Mouse (Mus musculus): Measurements from ENCODE around the gene Pcnx3. TPM values are rescaled to one million over a fixed set of nuclear protein-coding genes. Genes with fewer than 3 reads are reported as not detected.
A peak's percentile ranks its signal among the peaks of the same experiment; 100 is the strongest.

The Pcnx3 gene
- polyA plus RNA-seq, 1 experiment from 2014 or later, result 34.5 TPM

- peaks cover 17% of the 10 kb centered on the region for H3K4me1 ChIP-seq (ENCODE audit: control insufficient read depth, insufficient read depth, low read length)
- H3K4me2 ChIP-seq (ENCODE audit: low read depth, low read length), result peak overlapping the region; percentile 45
- H3K36me3 ChIP-seq (ENCODE audit: control insufficient read depth, insufficient read depth, low read length), result peaks cover 4% of the 10 kb centered on the region; the same call in 1 of the 2 replicates
- no peaks in the 10 kb centered on the region for H3K9me3 ChIP-seq (ENCODE audit: control insufficient read depth, low read length)
- ATAC-seq (ENCODE audit: low read depth), result 0 out of 2 replicates have a peak, but pooled peaks have one; percentile 30
- H3K9ac ChIP-seq (replicated peaks; ENCODE audit: low read depth, low read length), result peak overlapping the region; percentile 46
- WGBS, result 6% methylated on average over 62 of the region's 62 CpGs
- peaks cover 18% of the 10 kb centered on the region for H3K27me3 ChIP-seq (ENCODE audit: control insufficient read depth, insufficient read depth, low read length)
- H3K27ac ChIP-seq (ENCODE audit: low read depth, low read length), result no peak overlapping the region
- H3K4me3 ChIP-seq (ENCODE audit: low read depth, low read length), result peak overlapping the region; percentile 26
These were observed 34.6 kb downstream of the Pcnx3 start for GRCm38 (mm10) chr19:5653969-5654719.

GRCm38 (mm10) chr19:5652570-5652969 is 36.1 kb downstream of the Pcnx3 start:
- Histone ChIP-seq H3K27me3 (ENCODE audit: control insufficient read depth, insufficient read depth, low read length) (peaks cover 18% of the 10 kb centered on the region), H3K9ac (replicated peaks; ENCODE audit: low read depth, low read length) (no peak overlapping the region), H3K27ac (ENCODE audit: low read depth, low read length) (no peak overlapping the region), H3K9me3 (ENCODE audit: control insufficient read depth, low read length) (no peaks in the 10 kb centered on the region), H3K4me3 (ENCODE audit: low read depth, low read length) (no peak overlapping the region), H3K36me3 (ENCODE audit: control insufficient read depth, insufficient read depth, low read length) (peaks cover 8% of the 10 kb centered on the region), H3K4me1 (ENCODE audit: control insufficient read depth, insufficient read depth, low read length) (peaks cover 28% of the 10 kb centered on the region), H3K4me2 (ENCODE audit: low read depth, low read length) (no peak overlapping the region)
- ATAC-seq (ENCODE audit: low read depth), result no peak
- 84% methylated on average over 6 of the region's 6 CpGs for WGBS

GRCm38 (mm10) chr19:5651502-5652274 is 37.0 kb downstream of the Pcnx3 start:
- Histone ChIP-seq H3K27me3 (ENCODE audit: control insufficient read depth, insufficient read depth, low read length) (peaks cover 18% of the 10 kb centered on the region), H3K9ac (replicated peaks; ENCODE audit: low read depth, low read length) (no peak overlapping the region), H3K4me3 (ENCODE audit: low read depth, low read length) (no peak overlapping the region), H3K36me3 (ENCODE audit: control insufficient read depth, insufficient read depth, low read length) (peaks cover 17% of the 10 kb centered on the region), H3K4me2 (ENCODE audit: low read depth, low read length) (no peak overlapping the region), H3K27ac (ENCODE audit: low read depth, low read length) (no peak overlapping the region), H3K9me3 (ENCODE audit: control insufficient read depth, low read length) (no peaks in the 10 kb centered on the region), H3K4me1 (ENCODE audit: control insufficient read depth, insufficient read depth, low read length) (peaks cover 28% of the 10 kb centered on the region)
- 67% methylated on average over 13 of the region's 13 CpGs for WGBS
- no peak for ATAC-seq (ENCODE audit: low read depth)

GRCm38 (mm10) chr19:5649298-5649741 is 39.4 kb downstream of the Pcnx3 start:
- WGBS, result 66% methylated on average over 6 of the region's 6 CpGs
- peak overlapping the region; percentile 18; the same call in 1 of the 2 replicates for H3K9ac ChIP-seq (replicated peaks; ENCODE audit: low read depth, low read length)
- H3K27me3 ChIP-seq (ENCODE audit: control insufficient read depth, insufficient read depth, low read length), result peaks cover 4% of the 10 kb centered on the region
- H3K4me1 ChIP-seq (ENCODE audit: control insufficient read depth, insufficient read depth, low read length), result peaks cover 19% of the 10 kb centered on the region
- H3K36me3 ChIP-seq (ENCODE audit: control insufficient read depth, insufficient read depth, low read length), result peaks cover 39% of the 10 kb centered on the region
- peak overlapping the region; percentile 14; the same call in 1 of the 2 replicates for H3K4me3 ChIP-seq (ENCODE audit: low read depth, low read length)
- no peak for ATAC-seq (ENCODE audit: low read depth)
- no peak overlapping the region; the same call in 1 of the 2 replicates for H3K27ac ChIP-seq (ENCODE audit: low read depth, low read length)
- peak overlapping the region; percentile 35 for H3K4me2 ChIP-seq (ENCODE audit: low read depth, low read length)
- H3K9me3 ChIP-seq (ENCODE audit: control insufficient read depth, low read length), result no peaks in the 10 kb centered on the region

DNA sequence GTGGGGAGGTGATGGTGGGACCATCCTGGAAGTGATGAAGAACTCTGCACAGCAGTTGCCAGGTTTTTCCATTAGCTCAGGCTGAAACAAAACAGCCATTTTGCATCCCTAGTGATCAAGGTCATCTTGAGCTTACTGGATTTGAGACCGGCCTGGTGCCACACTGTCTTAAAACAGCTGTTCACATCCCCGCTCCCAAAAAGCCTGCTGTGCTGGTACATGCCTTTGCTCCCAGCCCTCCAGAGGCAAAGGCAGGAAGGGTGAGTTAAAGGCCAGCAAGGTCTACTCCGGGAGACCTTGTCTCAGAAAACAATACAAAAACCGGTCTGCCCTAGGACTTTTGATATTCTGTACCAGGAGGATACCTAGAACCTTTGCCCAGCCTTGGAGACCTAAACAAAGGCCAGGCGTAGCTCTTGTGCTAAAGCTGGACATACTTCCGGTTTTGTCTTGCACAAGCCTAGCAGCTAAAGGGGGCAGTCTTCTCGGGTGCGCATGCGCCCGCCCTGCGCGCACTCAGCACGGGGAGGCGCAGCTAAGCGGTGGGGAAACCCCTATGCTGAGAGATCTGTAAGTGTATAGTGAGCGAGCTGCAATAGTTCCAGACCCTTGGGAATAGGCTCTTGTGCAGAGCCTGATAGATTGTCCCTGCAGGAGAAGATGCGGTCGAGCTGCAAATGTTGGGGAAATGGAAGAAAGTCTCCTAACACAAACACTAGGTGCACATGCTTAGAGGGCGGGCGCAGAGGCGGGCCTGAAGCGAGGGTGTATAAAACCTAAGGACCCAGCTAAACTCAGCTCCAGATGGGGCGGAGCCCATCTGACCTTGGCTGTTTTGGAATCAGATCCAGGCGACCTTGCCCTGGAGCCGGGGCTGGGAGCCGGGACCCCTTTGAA is 40.1 kb downstream of the Pcnx3 start:
- peaks cover 14% of the 10 kb centered on the region for H3K4me1 ChIP-seq (ENCODE audit: control insufficient read depth, insufficient read depth, low read length)
- peak overlapping the region; percentile 35 for H3K4me2 ChIP-seq (ENCODE audit: low read depth, low read length)
- peak overlapping the region; percentile 73 for H3K27ac ChIP-seq (ENCODE audit: low read depth, low read length)
- peak overlapping the region; percentile 18; the same call in 1 of the 2 replicates for H3K9ac ChIP-seq (replicated peaks; ENCODE audit: low read depth, low read length)
- H3K4me3 ChIP-seq (ENCODE audit: low read depth, low read length), result peak overlapping the region; percentile 14; the same call in 1 of the 2 replicates
- no peaks in the 10 kb centered on the region for H3K9me3 ChIP-seq (ENCODE audit: control insufficient read depth, low read length)
- peaks cover 44% of the 10 kb centered on the region for H3K36me3 ChIP-seq (ENCODE audit: control insufficient read depth, insufficient read depth, low read length)
- peak; percentile 91 for ATAC-seq (ENCODE audit: low read depth)
- 13% methylated on average over 26 of the region's 26 CpGs for WGBS
- no peaks in the 10 kb centered on the region for H3K27me3 ChIP-seq (ENCODE audit: control insufficient read depth, insufficient read depth, low read length)

GRCm38 (mm10) chr19:5647791-5648190 is 40.9 kb downstream of the Pcnx3 start:
- Histone ChIP-seq H3K9ac (replicated peaks; ENCODE audit: low read depth, low read length) (0 out of 2 replicates have a peak overlapping the region, but pooled peaks have one; percentile 25), H3K27ac (ENCODE audit: low read depth, low read length) (peak overlapping the region; percentile 73; the same call in 1 of the 2 replicates), H3K27me3 (ENCODE audit: control insufficient read depth, insufficient read depth, low read length) (no peaks in the 10 kb centered on the region), H3K9me3 (ENCODE audit: control insufficient read depth, low read length) (no peaks in the 10 kb centered on the region), H3K36me3 (ENCODE audit: control insufficient read depth, insufficient read depth, low read length) (peaks cover 47% of the 10 kb centered on the region), H3K4me1 (ENCODE audit: control insufficient read depth, insufficient read depth, low read length) (peaks cover 14% of the 10 kb centered on the region), H3K4me3 (ENCODE audit: low read depth, low read length) (no peak overlapping the region), H3K4me2 (ENCODE audit: low read depth, low read length) (no peak overlapping the region)
- ATAC-seq (ENCODE audit: low read depth), result no peak
- 97% methylated on average over 6 of the region's 6 CpGs for WGBS

GRCm38 (mm10) chr19:5646731-5647330 is 41.9 kb downstream of the Pcnx3 start:
- Histone ChIP-seq H3K27me3 (ENCODE audit: control insufficient read depth, insufficient read depth, low read length) (no peaks in the 10 kb centered on the region), H3K4me3 (ENCODE audit: low read depth, low read length) (no peak overlapping the region), H3K9ac (replicated peaks; ENCODE audit: low read depth, low read length) (no peak overlapping the region), H3K36me3 (ENCODE audit: control insufficient read depth, insufficient read depth, low read length) (peaks cover 54% of the 10 kb centered on the region), H3K4me1 (ENCODE audit: control insufficient read depth, insufficient read depth, low read length) (peaks cover 14% of the 10 kb centered on the region), H3K4me2 (ENCODE audit: low read depth, low read length) (no peak overlapping the region), H3K27ac (ENCODE audit: low read depth, low read length) (no peak overlapping the region), H3K9me3 (ENCODE audit: control insufficient read depth, low read length) (no peaks in the 10 kb centered on the region)
- 98% methylated on average over 8 of the region's 8 CpGs for WGBS
- no peak for ATAC-seq (ENCODE audit: low read depth)

- Histone ChIP-seq H3K9ac (replicated peaks; ENCODE audit: low read depth, low read length) (no peak overlapping the region), H3K4me1 (ENCODE audit: control insufficient read depth, insufficient read depth, low read length) (peaks cover 14% of the 10 kb centered on the region), H3K9me3 (ENCODE audit: control insufficient read depth, low read length) (no peaks in the 10 kb centered on the region), H3K4me3 (ENCODE audit: low read depth, low read length) (no peak overlapping the region), H3K27ac (ENCODE audit: low read depth, low read length) (no peak overlapping the region), H3K4me2 (ENCODE audit: low read depth, low read length) (no peak overlapping the region), H3K36me3 (ENCODE audit: control insufficient read depth, insufficient read depth, low read length) (peaks cover 65% of the 10 kb centered on the region), H3K27me3 (ENCODE audit: control insufficient read depth, insufficient read depth, low read length) (no peaks in the 10 kb centered on the region)
- ATAC-seq (ENCODE audit: low read depth), result no peak
- 97% methylated on average over 9 of the region's 9 CpGs for WGBS
These were observed 43.4 kb downstream of the Pcnx3 start for GRCm38 (mm10) chr19:5645280-5645679.
